Mouse (Mus musculus) MEL (cell line): ENCODE data around the gene Bpgm. TPM values are rescaled to one million over a fixed set of nuclear protein-coding genes. Genes with fewer than 3 reads are reported as not detected.

Experiments used
- DNase-seq: peaks from one replicate; pipeline ENCODE4 v3.0.0; 2011; ENCODE audit warnings: low read depth, low spot score
- H3K27ac ChIP-seq: 2 replicates; pipeline ENCODE4 v1.5.1; 2012; ENCODE audit warnings: low read depth, mild to moderate bottlenecking, control low read depth, low read length, moderate library complexity; ENCODE audit not compliant: control insufficient read depth
- H3K27me3 ChIP-seq, 2 experiments: fragments of 150-350 bp in 1 of 2; sonication (generic) in 1 of 2; 2 replicates each; pipeline ENCODE4 v1.6.1; 2012; ENCODE audit warnings: low read length in 2 of 2, mild to moderate bottlenecking in 2 of 2, improper control_type of control experiment in 1 of 2, moderate library complexity in 1 of 2; ENCODE audit not compliant: insufficient read depth in 2 of 2, control insufficient read depth in 1 of 2
- H3K36me3 ChIP-seq, 2 experiments: 2 replicates each; pipeline ENCODE4 v1.6.1; 2012 to 2014; ENCODE audit warnings: low read length in 2 of 2, improper control_type of control experiment in 1 of 2, inconsistent platforms in 1 of 2, mild to moderate bottlenecking in 1 of 2; ENCODE audit not compliant: insufficient read depth in 2 of 2, control insufficient read depth in 1 of 2
- H3K4me1 ChIP-seq, 2 experiments: fragments of 150-350 bp in 1 of 2; sonication (generic) in 1 of 2; 2 replicates each; pipeline ENCODE4 v1.6.1; 2012; ENCODE audit warnings: low read length in 2 of 2, improper control_type of control experiment in 1 of 2, mild to moderate bottlenecking in 1 of 2; ENCODE audit not compliant: insufficient read depth in 2 of 2, control insufficient read depth in 1 of 2
- H3K4me3 ChIP-seq, 2 experiments: fragments of 150-350 bp in 1 of 2; sonication (generic) in 1 of 2; 2 replicates each; pipeline ENCODE4 v1.5.1; 2012; ENCODE audit warnings: low read depth in 2 of 2, low read length in 2 of 2, mild to moderate bottlenecking in 2 of 2, moderate library complexity in 2 of 2, control low read depth in 1 of 2, improper control_type of control experiment in 1 of 2; ENCODE audit not compliant: control insufficient read depth in 1 of 2, insufficient read depth in 1 of 2
- H3K79me2 ChIP-seq: 2 replicates; pipeline ENCODE4 v1.6.1; 2012; ENCODE audit warnings: mild to moderate bottlenecking, low read length, moderate library complexity; ENCODE audit not compliant: control insufficient read depth, poor library complexity, insufficient read depth
- H3K9ac ChIP-seq: 2 replicates; pipeline ENCODE4 v1.6.1; 2012; ENCODE audit warnings: low read depth, mild to moderate bottlenecking, control low read depth, low read length, moderate library complexity; ENCODE audit not compliant: control insufficient read depth, poor library complexity, severe bottlenecking
- H3K9me3 ChIP-seq: fragments of 150-350 bp; sonication (generic); replicated peaks from 2 replicates; pipeline ENCODE4 v1.6.1; 2012; ENCODE audit warnings: mild to moderate bottlenecking, low read length, improper control_type of control experiment, moderate library complexity; ENCODE audit not compliant: insufficient read depth
- CHD2 ChIP-seq: IDR thresholded peaks from 2 replicates; pipeline ENCODE4 v1.6.1; 2011; ENCODE audit warnings: low read length, improper control_type of control experiment
- E2F4 ChIP-seq: IDR thresholded peaks from 2 replicates; pipeline ENCODE4 v1.6.1; 2011; ENCODE audit warnings: low read depth, low read length, improper control_type of control experiment, borderline replicate concordance
- HCFC1 ChIP-seq: IDR thresholded peaks from 2 replicates; pipeline ENCODE4 v1.6.1; 2012; ENCODE audit warnings: low read depth, mild to moderate bottlenecking, inconsistent platforms, low read length, improper control_type of control experiment, moderate library complexity
- JUND ChIP-seq: IDR thresholded peaks from 2 replicates; pipeline ENCODE4 v1.6.1; 2011; ENCODE audit warnings: low read depth, mild to moderate bottlenecking, improper control_type of control experiment, low read length
- KAT2A ChIP-seq: conservative IDR thresholded peaks from 2 replicates; pipeline ENCODE4 v1.6.1; 2012; ENCODE audit warnings: low read depth, low read length, improper control_type of control experiment, inconsistent platforms
- MAFK ChIP-seq: IDR thresholded peaks from 2 replicates; pipeline ENCODE4 v1.6.1; 2011; ENCODE audit warnings: low read depth, mild to moderate bottlenecking, low read length, improper control_type of control experiment, borderline replicate concordance
- MAZ ChIP-seq: IDR thresholded peaks from 2 replicates; pipeline ENCODE4 v1.6.1; 2012; ENCODE audit warnings: low read depth, mild to moderate bottlenecking, inconsistent platforms, low read length, improper control_type of control experiment
- MEF2A ChIP-seq: IDR thresholded peaks from 2 replicates; pipeline ENCODE4 v1.6.1; 2014; ENCODE audit warnings: low read depth, mild to moderate bottlenecking, inconsistent platforms, low read length, improper control_type of control experiment; ENCODE audit not compliant: poor library complexity, insufficient replicate concordance, severe bottlenecking; ENCODE audit errors: extremely low read depth
- MXI1 ChIP-seq: IDR thresholded peaks from 2 replicates; pipeline ENCODE4 v1.6.1; 2011; ENCODE audit warnings: mild to moderate bottlenecking, low read depth, low read length, improper control_type of control experiment
- MYC ChIP-seq: IDR thresholded peaks from 2 replicates; pipeline ENCODE4 v1.6.1; 2011; ENCODE audit warnings: low read depth, mild to moderate bottlenecking, low read length, improper control_type of control experiment, moderate library complexity
- NELFE ChIP-seq: IDR thresholded peaks from 2 replicates; pipeline ENCODE4 v1.6.1; 2011; ENCODE audit warnings: low read depth, low read length, improper control_type of control experiment
- POLR2A ChIP-seq, 2 experiments: IDR thresholded peaks; 2 replicates each; pipeline ENCODE4 v1.6.1; 2011 to 2012; ENCODE audit warnings: low read length in 2 of 2, mild to moderate bottlenecking in 2 of 2, control low read depth in 1 of 2, improper control_type of control experiment in 1 of 2, low read depth in 1 of 2, moderate library complexity in 1 of 2; ENCODE audit not compliant: control insufficient read depth in 1 of 2, insufficient read depth in 1 of 2, poor library complexity in 1 of 2
- POLR2AphosphoS2 ChIP-seq: IDR thresholded peaks from 2 replicates; pipeline ENCODE4 v1.6.1; 2011; ENCODE audit warnings: low read length, improper control_type of control experiment
- POLR2AphosphoS5 ChIP-seq: IDR thresholded peaks from 2 replicates; pipeline ENCODE4 v1.6.1; 2012; ENCODE audit warnings: low read depth, borderline replicate concordance, mild to moderate bottlenecking, inconsistent platforms, low read length, moderate library complexity, mixed read lengths
- RAD21 ChIP-seq: IDR thresholded peaks from 2 replicates; pipeline ENCODE4 v1.6.1; 2011; ENCODE audit warnings: mild to moderate bottlenecking, low read depth, low read length, improper control_type of control experiment
- RCOR1 ChIP-seq: IDR thresholded peaks from 2 replicates; pipeline ENCODE4 v1.6.1; 2012; ENCODE audit warnings: low read depth, mild to moderate bottlenecking, inconsistent platforms, low read length, improper control_type of control experiment
- UBTF ChIP-seq: IDR thresholded peaks from 2 replicates; pipeline ENCODE4 v1.6.1; 2012; ENCODE audit warnings: low read depth, mild to moderate bottlenecking, inconsistent platforms, low read length, improper control_type of control experiment, moderate library complexity, borderline replicate concordance; ENCODE audit not compliant: insufficient read depth
- ZMIZ1 ChIP-seq: IDR thresholded peaks from 2 replicates; pipeline ENCODE4 v1.6.1; 2012; ENCODE audit warnings: low read depth, mild to moderate bottlenecking, inconsistent platforms, low read length, improper control_type of control experiment, moderate library complexity
- ZNF384 ChIP-seq: IDR thresholded peaks from 2 replicates; pipeline ENCODE4 v1.6.1; 2012; ENCODE audit warnings: low read depth, mild to moderate bottlenecking, inconsistent platforms, low read length, improper control_type of control experiment
- polyA plus RNA-seq, 2 experiments: library from polyadenylated mRNA; stranded (reverse) in 1 of 2; unstranded in 1 of 2; fragments of >175 nt in 1 of 2; fragments of >200 nt in 1 of 2; gene quantifications; 2 replicates each; pipeline versions ENCODE4 v1.2.1 to v1.2.4; 2012; ENCODE audit warnings: low replicate concordance in 2 of 2, low read depth in 1 of 2; ENCODE audit not compliant: insufficient read length in 2 of 2, insufficient read depth in 1 of 2, missing spikeins in 1 of 2
- total RNA-seq: library from RNA; depleted of rRNA; stranded (reverse); fragments of 300-350 nt; gene quantifications from 2 replicates; pipeline ENCODE4 v1.2.3, GENCODE M21; 2012

The Bpgm gene
- total and polyA plus RNA-seq, 3 experiments: 11.1 to 14.1 TPM; not detected in 1

GRCm38 (mm10) chr6:34520912-34521311 is 44.9 kb downstream of the Bpgm start:
- H3K27ac ChIP-seq: no peak overlapping the region
- H3K4me1 ChIP-seq: peaks cover 3 to 18% of the 10 kb centered on the region in 2 experiments
- no peak for DNase-seq
- H3K9ac ChIP-seq: no peak overlapping the region
- H3K79me2 ChIP-seq: no peaks in the 10 kb centered on the region
- no peak overlapping the region for H3K4me3 ChIP-seq
- H3K36me3 ChIP-seq: peaks cover 0 to 9% of the 10 kb centered on the region in 2 experiments; a peak in 2 of 4 replicates
- H3K27me3 ChIP-seq: peaks cover 0 to 3% of the 10 kb centered on the region in 2 experiments; a peak in 2 of 4 replicates
- no peaks in the 10 kb centered on the region for H3K9me3 ChIP-seq
- TF ChIP-seq UBTF (no peak), RAD21 (no peak), ZNF384 (no peak), MAFK (no peak), RCOR1 (no peak), NELFE (no peak), POLR2A (IDR thresholded peaks at IDR 0.05; ENCODE audit: control insufficient read depth in 1 of 2, insufficient read depth in 1 of 2, low read depth in 1 of 2, low read length in 2 of 2, poor library complexity in 1 of 2) (no peak), POLR2AphosphoS2 (no peak), JUND (no peak), E2F4 (no peak)

GRCm38 (mm10) chr6:34523476-34523875 is 47.5 kb downstream of the Bpgm start:
- TF ChIP-seq MEF2A: no peak
- TF ChIP-seq ZMIZ1: no peak
- TF ChIP-seq CHD2: no peak
- TF ChIP-seq MXI1: no peak
- no peak for TF ChIP-seq HCFC1
- TF ChIP-seq KAT2A: no peak
- no peak for TF ChIP-seq MAZ
- no peak for TF ChIP-seq MYC
- no peak for TF ChIP-seq POLR2AphosphoS5
- TF ChIP-seq POLR2AphosphoS2: no peak
- no peak for TF ChIP-seq NELFE
- Histone ChIP-seq H3K9ac (no peak overlapping the region), H3K4me1 (peaks cover 3 to 9% of the 10 kb centered on the region in 2 experiments), H3K4me3 (no peak overlapping the region), H3K36me3 (peaks cover 0 to 5% of the 10 kb centered on the region in 2 experiments; a peak in 2 of 4 replicates), H3K9me3 (no peaks in the 10 kb centered on the region), H3K27ac (no peak overlapping the region), H3K27me3 (peaks cover 0 to 3% of the 10 kb centered on the region in 2 experiments; a peak in 2 of 4 replicates), H3K79me2 (no peaks in the 10 kb centered on the region)
- DNase-seq: no peak
